ENCODE assay signal across 15 mouse cellular contexts in genomic region chr2:75687040-75687749, GRCm38 (mm10). TPM values are rescaled to one million over a fixed set of nuclear protein-coding genes. Genes with fewer than 3 reads are reported as not detected.
DNase-seq lines count a peak whose midpoint lies in the region; ATAC-seq and TF ChIP-seq lines count a peak whose summit lies in the region.
"Had no signal": no experiment of that assay in that cellular context is flagged by ENCODE, and none has a peak within 500 bp of the region (broad histone marks: within the 10 kb centered on the region; RNA-seq: fewer than 3 reads in every experiment).

No protein-coding gene starts in this region.

- peaks cover 100% of the 10 kb centered on the region for H3K79me2 ChIP-seq in macrophage (ENCODE audit: inconsistent target)

- no peak for TF ChIP-seq POLR2A in lung, adult 2 months (IDR thresholded peaks at IDR 0.05; ENCODE audit: borderline replicate concordance, extremely low read depth, low read depth, low read length)

- H3K9me3 ChIP-seq in heart, embryonic 16.5 days (replicated peaks; ENCODE audit: control insufficient read depth, low read length) = no peaks in the 10 kb centered on the region
- no peaks in the 10 kb centered on the region for H3K9me3 ChIP-seq in ES-E14 (ENCODE audit: control insufficient read depth, insufficient read depth, low read depth, low read length)
- H3K9me3 ChIP-seq: embryonic facial prominence, embryonic 12.5 days; heart, embryonic 12.5 days; hindbrain, embryonic 12.5 days; limb, embryonic 13.5 days had no signal

- intact Hi-C loops in left cerebral cortex, postnatal 36 days (cut with DNase I) = no loop called here

- DNase-seq in heart, adult 8-10 months (ENCODE audit: low spot score) = no peak
- DNase-seq in lung, adult 2 months = peak; percentile 8
- DNase-seq in lung, adult 18-20 months = no peak
- DNase-seq in ES-E14 (ENCODE audit: low read depth, low spot score) = no peak
- DNase-seq in left cerebral cortex, postnatal 36 days (ENCODE audit: low spot score in 2 of 2) = no peak
- DNase-seq: cerebellum, adult 18-20 months; forebrain, postnatal 0 days; right cerebral cortex, adult 18-20 months had no signal

- H3K9ac ChIP-seq in heart, embryonic 16.5 days (ENCODE audit: low read length) = 0 out of 2 replicates have a peak overlapping the region, but pooled peaks have one; percentile 42
- H3K9ac ChIP-seq in ES-E14 (ENCODE audit: insufficient read depth, low read depth, low read length, poor library complexity, severe bottlenecking) = peak overlapping the region; percentile 14; the same call in 1 of the 2 replicates
- H3K9ac ChIP-seq: embryonic facial prominence, embryonic 12.5 days; forebrain, postnatal 0 days; heart, embryonic 12.5 days; hindbrain, embryonic 12.5 days; limb, embryonic 13.5 days had no signal

- TF ChIP-seq CTCF in lung, adult 2 months (IDR thresholded peaks at IDR 0.05; ENCODE audit: insufficient read depth, low read length) = no peak

- peak overlapping the region; percentile 21; the same call in 1 of the 2 replicates for H3K27ac ChIP-seq in heart, embryonic 16.5 days (ENCODE audit: low read length)
- no peak overlapping the region for H3K27ac ChIP-seq in ES-E14 (ENCODE audit: insufficient read depth, low read depth, low read length, poor library complexity, severe bottlenecking)
- H3K27ac ChIP-seq in macrophage = peak overlapping the region; percentile 99
- H3K27ac ChIP-seq: embryonic facial prominence, embryonic 12.5 days; hindbrain, embryonic 12.5 days; limb, embryonic 13.5 days had no signal

- no peaks in the 10 kb centered on the region for H3K27me3 ChIP-seq in heart, embryonic 16.5 days (ENCODE audit: control insufficient read depth, insufficient read depth, low read length)
- H3K27me3 ChIP-seq: embryonic facial prominence, embryonic 12.5 days; heart, embryonic 12.5 days; hindbrain, embryonic 12.5 days; limb, embryonic 13.5 days had no signal

- WGBS in heart, embryonic 16.5 days = 80% methylated on average over 10 of the region's 10 CpGs
- 67% methylated on average over 10 of the region's 10 CpGs for WGBS in lung, adult 2 months
- 91% methylated on average over 10 of the region's 10 CpGs for WGBS in macrophage (ENCODE audit: missing documents)

- H3K4me2 ChIP-seq in heart, embryonic 16.5 days (ENCODE audit: low read depth, low read length) = no peak overlapping the region
- H3K4me2 ChIP-seq: embryonic facial prominence, embryonic 12.5 days; heart, embryonic 12.5 days; hindbrain, embryonic 12.5 days; limb, embryonic 13.5 days; midbrain, embryonic 11.5 days had no signal

- H3K36me3 ChIP-seq in heart, embryonic 16.5 days (ENCODE audit: control insufficient read depth, insufficient read depth) = no peaks in the 10 kb centered on the region
- H3K36me3 ChIP-seq in ES-E14 (ENCODE audit: control insufficient read depth, insufficient read depth, low read length, poor library complexity, severe bottlenecking) (peaks cover 1% of the 10 kb centered on the region; the same call in 1 of the 2 replicates), macrophage (ENCODE audit: inconsistent target) (peaks cover 22% of the 10 kb centered on the region)
- H3K36me3 ChIP-seq: embryonic facial prominence, embryonic 12.5 days; heart, embryonic 12.5 days; hindbrain, embryonic 12.5 days had no signal

- no peak for ATAC-seq in heart, embryonic 16.5 days (replicated peaks; ENCODE audit: extremely low read depth, insufficient read depth, low FRiP score)
- ATAC-seq: forebrain, postnatal 0 days had no signal

- H3K4me3 ChIP-seq in heart, embryonic 16.5 days (ENCODE audit: low read length) = no peak overlapping the region
- H3K4me3 ChIP-seq in lung, adult 2 months (replicated peaks; ENCODE audit: extremely low read depth, low read depth, low read length) = no peak overlapping the region
- H3K4me3 ChIP-seq in ES-E14 (ENCODE audit: insufficient read depth in 1 of 2, low read depth in 1 of 2, low read length in 2 of 2, poor library complexity in 1 of 2, severe bottlenecking in 1 of 2) (no peak overlapping the region), macrophage (ENCODE audit: inconsistent target) (no peak overlapping the region)
- H3K4me3 ChIP-seq: embryonic facial prominence, embryonic 12.5 days; heart, embryonic 12.5 days; hindbrain, embryonic 12.5 days; limb, embryonic 13.5 days had no signal

- in situ Hi-C loops in ES-E14 (cut with MboI; ENCODE audit: low sequenced_read_pairs in 2 of 2, unreplicated experiment in 2 of 2) = no loop called here

- H3K4me1 ChIP-seq in heart, embryonic 16.5 days (ENCODE audit: control insufficient read depth, insufficient read depth, low read length) = peaks cover 67% of the 10 kb centered on the region
- H3K4me1 ChIP-seq in lung, adult 2 months (ENCODE audit: control insufficient read depth, insufficient read depth, low read length) = peaks cover 40% of the 10 kb centered on the region
- peaks cover 14 to 28% of the 10 kb centered on the region in 2 experiments for H3K4me1 ChIP-seq in ES-E14 (ENCODE audit: control insufficient read depth in 2 of 2, insufficient read depth in 2 of 2, low read length in 2 of 2, poor library complexity in 1 of 2)
- H3K4me1 ChIP-seq: hindbrain, embryonic 12.5 days had no signal

TF ChIP-seq in ES-E14, 5 proteins besides CTCF, POLR2A, EP300 and RAD21:
- no peak for TF ChIP-seq ZNF384 (IDR thresholded peaks at IDR 0.05; ENCODE audit: low read depth, low read length)
- no peak for TF ChIP-seq HCFC1 (IDR thresholded peaks at IDR 0.05; ENCODE audit: borderline replicate concordance, insufficient read depth, low read length)
- TF ChIP-seq ZC3H11A (IDR thresholded peaks at IDR 0.05; ENCODE audit: borderline replicate concordance, low read depth, low read length) = no peak
- TF ChIP-seq CHD2 (IDR thresholded peaks at IDR 0.05; ENCODE audit: low read depth, low read length) = no peak
- TF ChIP-seq MAFK (IDR thresholded peaks at IDR 0.05; ENCODE audit: insufficient read depth, low read depth, low read length) = no peak

RNA-seq across cellular contexts. Expression of gene Nfe2l2, which starts 17.2 kb away (rescaled TPM):
- 58.3 and 61.3 TPM in 2 replicates for polyA plus RNA-seq in heart, embryonic 16.5 days (2015; fragmentation: Nextera tagmentation; extraction: Ambion mirVana)
- 10 to 100 TPM; 57.9 to 75.1 (median 64.5) TPM for total RNA-seq in heart, adult 8-10 months (2022)
- 64.7 and 76.3 TPM in 2 replicates for polyA plus RNA-seq in lung, adult 2 months (2012; rRNA removed)
- 19.8 and 28.4 TPM in 2 replicates for total RNA-seq in ES-E14 (2012; rRNA removed)
- total RNA-seq in macrophage (2018; cell fraction: chromatin; rRNA removed) = 1,000 to 10,000 TPM in 4 of 26 experiments, 100 to 1,000 TPM in 21, 10 to 100 TPM in 1; 93.5 to 1,701 (median 398) TPM
- total RNA-seq in macrophage (2018; cell fraction: cytosol; rRNA removed) = 100 to 1,000 TPM; 118 to 679 (median 362) TPM
- 1,000 to 10,000 TPM in 5 of 26 experiments, 100 to 1,000 TPM in 21; 190 to 1,621 (median 565) TPM for total RNA-seq in macrophage (2018; cell fraction: nucleus; rRNA removed)
- 189 to 430 TPM (median 388 TPM) in 3 replicates for polyA plus RNA-seq in macrophage (2018)
- total RNA-seq in left cerebral cortex, postnatal 36 days (2021) = 10 to 100 TPM; 11.7 to 12.3 TPM

RNA-seq across cellular contexts. Expression of gene Hnrnpa3, which starts 28.1 kb away (rescaled TPM):
- 139 and 182 TPM in 2 replicates for polyA plus RNA-seq in heart, embryonic 16.5 days (2015; fragmentation: Nextera tagmentation; extraction: Ambion mirVana)
- 100 to 1,000 TPM; 132 to 185 (median 159) TPM for total RNA-seq in heart, adult 8-10 months (2022)
- polyA plus RNA-seq in lung, adult 2 months (2012; rRNA removed) = 17.5 and 36.0 TPM in 2 replicates
- total RNA-seq in ES-E14 (2012; rRNA removed) = 101 and 166 TPM in 2 replicates
- 100 to 1,000 TPM; 404 to 869 (median 663) TPM for total RNA-seq in macrophage (2018; cell fraction: chromatin; rRNA removed)
- 100 to 1,000 TPM; 291 to 595 (median 415) TPM for total RNA-seq in macrophage (2018; cell fraction: cytosol; rRNA removed)
- 100 to 1,000 TPM; 332 to 659 (median 518) TPM for total RNA-seq in macrophage (2018; cell fraction: nucleus; rRNA removed)
- polyA plus RNA-seq in macrophage (2018) = 346 to 1,286 TPM (median 601 TPM) in 3 replicates
- total RNA-seq in left cerebral cortex, postnatal 36 days (2021) = 100 to 1,000 TPM; 260 to 274 TPM
